Mouse (Mus musculus) MEL (cell line): ENCODE results near the gene Nek2.

Experiments used
- CTCF ChIP-seq, 3 experiments: IDR thresholded peaks in 2 of 3; conservative IDR thresholded peaks in 1 of 3; 2 replicates each; pipeline ENCODE4 v1.5.1; 2011 to 2012; ENCODE audit warnings: low read length in 3 of 3, low read depth in 2 of 3, mild to moderate bottlenecking in 2 of 3, improper control_type of control experiment in 1 of 3, inconsistent platforms in 1 of 3, mixed read lengths in 1 of 3, moderate library complexity in 1 of 3; ENCODE audit not compliant: control insufficient read depth in 1 of 3, insufficient read depth in 1 of 3, poor library complexity in 1 of 3, severe bottlenecking in 1 of 3
- ELF1 ChIP-seq: IDR thresholded peaks from 2 replicates; pipeline ENCODE4 v1.6.1; 2014; ENCODE audit warnings: low read depth, mild to moderate bottlenecking, inconsistent platforms, low read length, improper control_type of control experiment, moderate library complexity
- HCFC1 ChIP-seq: IDR thresholded peaks from 2 replicates; pipeline ENCODE4 v1.6.1; 2012; ENCODE audit warnings: low read depth, mild to moderate bottlenecking, inconsistent platforms, low read length, improper control_type of control experiment, moderate library complexity
- JUND ChIP-seq: IDR thresholded peaks from 2 replicates; pipeline ENCODE4 v1.6.1; 2011; ENCODE audit warnings: low read depth, mild to moderate bottlenecking, improper control_type of control experiment, low read length
- MYC ChIP-seq: IDR thresholded peaks from 2 replicates; pipeline ENCODE4 v1.6.1; 2011; ENCODE audit warnings: low read depth, mild to moderate bottlenecking, low read length, improper control_type of control experiment, moderate library complexity
- NRF1 ChIP-seq: IDR thresholded peaks from 2 replicates; pipeline ENCODE4 v1.6.1; 2014; ENCODE audit warnings: low read depth, mild to moderate bottlenecking, inconsistent platforms, low read length, improper control_type of control experiment, moderate library complexity; ENCODE audit not compliant: poor library complexity, insufficient read depth, severe bottlenecking
- RAD21 ChIP-seq: IDR thresholded peaks from 2 replicates; pipeline ENCODE4 v1.6.1; 2011; ENCODE audit warnings: mild to moderate bottlenecking, low read depth, low read length, improper control_type of control experiment
- SIN3A ChIP-seq: IDR thresholded peaks from 2 replicates; pipeline ENCODE4 v1.6.1; 2012; ENCODE audit warnings: low read length, improper control_type of control experiment, inconsistent platforms

DNA sequence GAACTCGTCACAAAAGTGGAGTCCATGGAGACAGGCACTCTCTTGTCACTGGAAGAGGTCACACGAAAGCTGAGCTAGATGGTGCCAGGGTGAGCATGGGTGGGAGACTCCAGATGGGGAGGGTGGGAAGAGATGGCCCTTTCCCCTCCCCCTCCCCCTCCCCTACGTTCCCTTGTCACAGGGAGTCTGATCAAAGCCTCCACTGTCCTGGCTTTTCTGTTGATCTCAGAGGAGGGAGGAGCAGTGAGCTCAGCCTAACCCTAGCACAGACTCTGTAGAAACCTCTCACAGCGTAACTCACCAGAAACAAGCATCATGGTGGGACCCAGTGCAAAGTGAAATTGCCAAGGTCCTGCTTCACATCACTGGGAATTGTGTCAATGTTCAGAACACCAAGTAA lies 33.9 kb upstream of the Nek2 start:
- TF ChIP-seq ELF1 (no peak), CTCF (IDR thresholded peaks at IDR 0.05 in 2 of 3, conservative IDR thresholded peaks at IDR 0.05 in 1 of 3; ENCODE audit: control insufficient read depth in 1 of 3, insufficient read depth in 1 of 3, low read depth in 2 of 3, low read length in 3 of 3, poor library complexity in 1 of 3, severe bottlenecking in 1 of 3) (no peak), NRF1 (no peak), RAD21 (no peak), JUND (no peak), HCFC1 (no peak), MYC (no peak), SIN3A (no peak)
